Mouse (Mus musculus): Measurements from ENCODE around the gene Zfp747. TPM values are rescaled to one million over a fixed set of nuclear protein-coding genes. Genes with fewer than 3 reads are reported as not detected.

The Zfp747 gene
- polyA plus RNA-seq (2017; shearing (Covaris generic)) = 21.0 TPM

DNA sequence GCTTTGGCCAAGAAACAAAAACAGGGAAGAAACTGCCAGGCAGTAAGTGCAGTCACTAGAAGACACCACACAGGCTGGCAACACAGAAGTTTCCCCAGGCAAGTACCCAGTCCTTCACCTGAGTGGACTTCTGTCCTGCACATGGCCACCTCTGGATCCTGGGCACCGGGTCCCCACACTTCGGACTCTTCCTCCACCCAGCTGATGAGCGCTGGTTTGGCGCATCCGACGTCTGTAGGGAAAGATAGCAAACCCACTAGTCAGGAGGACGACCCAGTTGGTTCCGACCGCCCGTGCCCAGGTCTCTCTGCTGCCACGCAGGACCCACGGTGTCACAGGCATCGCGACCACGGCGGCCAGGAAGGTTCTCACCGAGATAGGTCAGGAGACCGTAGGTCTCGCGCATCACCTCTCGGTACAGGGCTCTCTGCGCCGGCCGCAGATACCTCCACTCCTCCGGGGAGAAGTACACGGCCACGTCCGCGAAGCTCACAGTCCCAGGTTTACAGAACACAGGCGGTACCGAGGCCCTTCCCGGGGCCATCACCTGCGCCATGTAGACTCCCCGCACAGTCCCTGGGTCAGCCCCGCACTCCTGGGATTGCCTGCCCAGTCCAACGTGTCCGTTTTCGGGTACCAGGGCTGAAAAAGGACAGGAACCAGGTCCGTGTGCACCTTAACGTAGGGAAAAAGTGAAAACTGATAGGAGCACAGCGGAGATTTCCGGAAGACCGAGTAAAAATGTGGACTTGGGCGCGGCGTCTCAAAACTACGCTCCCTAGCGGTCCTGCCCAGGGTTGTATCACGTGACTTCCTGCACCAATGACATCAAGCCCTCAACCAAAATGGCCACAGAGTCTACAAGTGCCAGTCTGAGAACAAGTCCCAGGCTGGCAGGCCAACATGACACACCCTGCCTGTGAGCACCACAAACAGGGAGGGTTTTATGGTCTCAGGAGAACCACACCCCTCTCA is at the start of gene Zfp747:
Gene Zfp747 (minus strand): TSS at position 780 of the 975 bp plus-strand sequence.

GRCm38 (mm10) chr7:127421388-127422191 is 45.7 kb upstream of the Zfp747 start, which contains the start of gene Zfp688:
Gene Zfp688 (minus strand): TSS chr7:127422068.

DNA sequence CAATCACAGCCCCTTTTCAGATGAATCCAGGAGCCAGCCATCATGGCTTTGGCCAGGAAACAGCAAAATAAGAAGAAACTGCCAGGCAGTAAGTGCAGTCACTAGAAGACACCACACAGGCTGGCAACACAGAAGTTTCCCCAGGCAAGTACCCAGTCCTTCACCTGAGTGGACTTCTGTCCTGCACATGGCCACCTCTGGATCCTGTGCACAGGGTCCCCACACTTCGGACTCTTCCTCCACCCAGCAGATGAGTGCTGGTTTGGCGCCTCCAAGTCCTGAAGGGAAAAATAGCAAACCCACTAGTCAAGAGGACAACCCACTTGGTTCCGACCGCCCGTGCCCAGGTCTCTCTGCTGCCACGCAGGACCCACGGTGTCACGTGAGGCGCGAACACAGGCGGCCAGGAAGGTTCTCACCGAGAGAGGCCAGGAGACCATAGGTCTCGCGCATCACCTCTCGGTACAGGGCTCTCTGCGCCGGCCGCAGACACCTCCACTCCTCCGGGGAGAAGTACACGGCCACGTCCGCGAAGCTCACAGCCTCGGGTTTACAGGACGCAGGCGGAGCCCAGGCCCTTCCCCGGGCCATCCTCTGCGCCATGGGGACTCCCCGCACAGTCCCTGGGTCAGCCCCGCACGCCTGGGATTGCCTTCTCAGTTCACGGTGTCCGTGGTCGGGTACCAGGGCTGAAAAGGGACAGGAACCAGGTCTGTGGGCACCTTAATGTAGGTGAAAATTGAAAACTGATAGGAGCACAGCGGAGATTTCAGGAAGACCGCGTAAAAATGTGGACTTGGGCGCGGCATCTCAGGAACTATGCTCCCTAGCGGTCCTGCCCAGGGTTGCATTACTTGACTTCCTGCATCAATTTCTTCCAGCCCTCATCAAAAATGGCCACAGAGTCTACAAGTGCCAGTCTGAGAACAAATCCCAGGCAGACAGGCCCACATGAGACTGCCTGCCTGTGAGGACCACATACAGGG is 30.4 kb upstream of the Zfp747 start, which contains the start of gene Zfp764:
Gene Zfp764 (minus strand): TSS at position 821 of the 986 bp plus-strand sequence.

DNA sequence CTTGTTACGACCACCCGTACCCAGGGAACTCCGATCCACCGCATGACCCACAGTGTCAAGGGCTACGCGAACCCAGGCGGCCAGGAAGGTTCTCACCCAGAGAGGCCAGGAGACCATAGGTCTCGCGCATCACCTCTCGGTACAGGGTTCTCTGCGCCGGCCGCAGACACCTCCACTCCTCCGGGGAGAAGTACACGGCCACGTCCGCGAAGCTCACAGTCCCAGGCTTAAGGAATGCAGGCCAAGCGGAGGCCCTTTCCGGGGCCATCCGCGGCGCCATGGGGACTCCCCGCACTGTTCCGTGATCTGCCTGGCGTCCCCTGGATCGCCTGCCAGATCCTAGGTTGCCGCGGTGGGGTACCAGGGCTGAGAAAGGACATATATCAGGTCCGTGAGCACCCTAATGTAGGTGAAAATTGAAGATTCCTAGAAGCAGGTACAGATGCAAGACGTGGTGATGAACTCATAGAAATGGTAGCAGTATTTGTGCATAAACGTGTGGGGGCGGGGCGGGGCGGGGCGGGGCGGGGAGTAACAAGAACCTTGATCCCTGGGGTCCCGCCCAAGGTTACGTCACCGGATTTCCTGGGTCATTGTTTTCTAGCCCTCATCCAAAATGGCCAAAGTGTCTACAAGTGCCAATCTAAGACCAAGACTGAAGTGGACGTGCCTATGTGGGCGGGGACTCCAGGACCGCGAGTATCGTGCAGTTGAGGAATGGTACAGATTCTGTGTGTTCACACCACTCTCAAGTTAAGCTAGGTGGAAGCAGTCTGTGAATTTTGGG is 17.5 kb upstream of the Zfp747 start, which contains the start of gene E430018J23Rik:
Gene E430018J23Rik (minus strand): TSS at position 473 of the 787 bp plus-strand sequence.

DNA sequence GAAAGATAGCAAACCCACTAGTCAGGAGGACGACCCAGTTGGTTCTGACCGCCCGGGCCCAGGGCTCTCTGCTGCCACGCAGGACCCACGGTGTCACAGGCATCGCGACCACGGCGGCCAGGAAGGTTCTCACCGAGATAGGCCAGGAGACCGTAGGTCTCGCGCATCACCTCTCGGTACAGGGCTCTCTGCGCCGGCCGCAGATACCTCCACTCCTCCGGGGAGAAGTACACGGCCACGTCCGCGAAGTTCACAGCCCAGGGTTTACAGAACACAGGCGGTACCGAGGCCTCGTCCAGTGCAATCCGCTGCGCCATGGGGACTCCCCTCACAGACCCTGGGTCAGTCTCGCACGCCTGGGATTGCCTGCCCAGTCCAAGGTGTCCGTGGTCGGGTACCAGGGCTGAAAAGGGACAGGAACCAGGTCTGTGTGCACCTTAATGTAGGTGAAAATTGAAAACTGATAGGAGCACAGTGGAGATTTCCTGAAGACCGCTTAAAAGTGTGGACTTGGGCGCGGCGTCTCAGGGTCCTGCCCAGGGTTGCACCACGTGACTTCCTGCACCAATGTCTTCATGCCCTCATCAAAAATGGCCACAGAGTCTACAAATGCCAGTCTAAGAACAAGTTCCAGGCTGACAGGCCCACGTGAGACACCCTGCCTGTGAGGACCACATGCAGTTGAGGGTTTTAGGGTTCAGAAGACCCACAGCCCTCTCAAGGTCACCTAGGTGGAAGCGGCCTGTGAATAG is 11.0 kb upstream of the Zfp747 start, which contains the start of gene 9130019O22Rik:
Gene 9130019O22Rik (minus strand): TSS at position 526 of the 752 bp plus-strand sequence.

DNA sequence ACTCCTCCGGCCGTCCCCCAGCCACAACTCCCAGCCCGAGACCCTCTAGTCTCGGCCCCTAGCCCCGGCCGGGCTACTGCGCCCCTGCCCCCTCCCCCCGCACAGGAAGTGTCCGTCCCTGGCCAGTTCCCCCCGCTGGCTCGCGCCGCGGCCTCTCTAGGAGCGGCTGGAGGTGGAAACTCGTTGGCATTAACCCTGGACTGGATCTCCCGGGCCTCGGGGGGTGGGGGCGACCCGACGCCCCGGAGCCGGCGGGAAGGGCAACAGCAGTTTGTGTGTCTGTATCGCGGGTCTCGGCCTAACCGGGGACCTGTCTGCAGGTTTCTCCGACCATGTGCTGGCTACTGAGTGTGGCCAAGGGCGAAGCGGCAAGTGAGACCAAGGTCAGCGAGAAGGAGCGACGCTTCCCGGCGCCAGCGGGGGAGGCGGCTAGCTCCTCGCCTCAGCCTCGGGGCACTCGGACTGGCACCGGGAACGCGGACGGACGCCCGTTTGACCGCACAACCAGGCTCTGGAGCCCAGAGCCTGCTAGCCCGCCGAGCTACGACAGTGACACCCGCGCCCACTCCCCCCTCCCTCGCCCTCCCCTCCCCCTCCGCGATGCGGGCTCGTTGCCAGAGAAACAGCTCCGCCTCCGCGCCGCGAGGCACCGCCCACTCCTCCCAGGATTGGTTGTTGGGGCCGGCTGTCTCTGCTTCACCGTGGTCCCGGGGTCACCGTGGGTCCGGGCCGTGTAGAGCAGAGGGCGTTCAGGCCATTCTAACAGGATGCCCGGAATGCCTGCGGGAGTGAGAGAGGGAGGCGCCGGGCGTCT is 30.1 kb downstream of the Zfp747 start, which contains the start of gene Zfp768:
Gene Zfp768 (minus strand): TSS at position 78 of the 814 bp plus-strand sequence.

Other genes starting within 250 kb of the Zfp747 start
- 49.4 TPM for gene Spn, start 238.2 kb downstream of the Zfp747 start, polyA plus RNA-seq (2017; shearing (Covaris generic))
- 72.4 TPM for gene Cd2bp2, start 180.0 kb downstream of the Zfp747 start, polyA plus RNA-seq (2017; shearing (Covaris generic))
- gene Tbc1d10b, start 167.6 kb downstream of the Zfp747 start, polyA plus RNA-seq (2017; shearing (Covaris generic)) = 63.5 TPM
- 13.0 TPM for gene Mylpf, start 167.2 kb downstream of the Zfp747 start, polyA plus RNA-seq (2017; shearing (Covaris generic))
- gene Zfp553, start 143.0 kb downstream of the Zfp747 start, polyA plus RNA-seq (2017; shearing (Covaris generic)) = 6.8 TPM
- 491 TPM for gene Sept1, start 142.9 kb downstream of the Zfp747 start, polyA plus RNA-seq (2017; shearing (Covaris generic))
- gene Zfp771, start 131.8 kb downstream of the Zfp747 start, polyA plus RNA-seq (2017; shearing (Covaris generic)) = 5.0 TPM
- gene Dctpp1, start 115.3 kb downstream of the Zfp747 start, polyA plus RNA-seq (2017; shearing (Covaris generic)) = 18.2 TPM
- 31.4 TPM for gene Sephs2, start 102.0 kb downstream of the Zfp747 start, polyA plus RNA-seq (2017; shearing (Covaris generic))
- 375 TPM for gene Itgal, start 79.8 kb downstream of the Zfp747 start, polyA plus RNA-seq (2017; shearing (Covaris generic))
- 0.27 TPM for gene Zfp768, start 30.5 kb downstream of the Zfp747 start, polyA plus RNA-seq (2017; shearing (Covaris generic))
- gene 9130019O22Rik, start 11.1 kb upstream of the Zfp747 start, polyA plus RNA-seq (2017; shearing (Covaris generic)) = 7.3 TPM
- gene E430018J23Rik, start 17.6 kb upstream of the Zfp747 start, polyA plus RNA-seq (2017; shearing (Covaris generic)) = 4.4 TPM
- 13.3 TPM for gene Zfp764, start 30.8 kb upstream of the Zfp747 start, polyA plus RNA-seq (2017; shearing (Covaris generic))
- gene Zfp688, start 46.0 kb upstream of the Zfp747 start, polyA plus RNA-seq (2017; shearing (Covaris generic)) = 24.7 TPM
- 7.4 TPM for gene Zfp689, start 73.1 kb upstream of the Zfp747 start, polyA plus RNA-seq (2017; shearing (Covaris generic))
- gene Prr14, start 83.6 kb upstream of the Zfp747 start, polyA plus RNA-seq (2017; shearing (Covaris generic)) = 138 TPM
- 11.9 TPM for gene Fbrs, start 103.1 kb upstream of the Zfp747 start, polyA plus RNA-seq (2017; shearing (Covaris generic))
- gene Srcap, start 135.9 kb upstream of the Zfp747 start, polyA plus RNA-seq (2017; shearing (Covaris generic)) = 78.0 TPM
- gene Gm42715, start 143.5 kb upstream of the Zfp747 start, polyA plus RNA-seq (2017; shearing (Covaris generic)) = 6.4 TPM
- gene Tmem265, start 185.3 kb upstream of the Zfp747 start, polyA plus RNA-seq (2017; shearing (Covaris generic)) = 3.5 TPM
- 76.0 TPM for gene Phkg2, start 197.3 kb upstream of the Zfp747 start, polyA plus RNA-seq (2017; shearing (Covaris generic))
- gene Ccdc189, start 212.5 kb upstream of the Zfp747 start, polyA plus RNA-seq (2017; shearing (Covaris generic)) = not detected
- gene Rnf40, start 212.7 kb upstream of the Zfp747 start, polyA plus RNA-seq (2017; shearing (Covaris generic)) = 105 TPM
- 0.30 TPM for gene Zfp629, start 239.7 kb upstream of the Zfp747 start, polyA plus RNA-seq (2017; shearing (Covaris generic))